Mouse (Mus musculus) liver, postnatal 0 days (tissue): ENCODE data around the gene Enoph1.

Experiments used
- CTCF ChIP-seq: sonication (generic); IDR thresholded peaks from 2 replicates; pipeline ENCODE4 v1.5.1; 2016; ENCODE audit warnings: antibody characterized with exemption, low read depth
- EP300 ChIP-seq: IDR thresholded peaks from 2 replicates; pipeline ENCODE4 v1.6.1; 2016; ENCODE audit warnings: antibody characterized with exemption, low read depth, mild to moderate bottlenecking

DNA sequence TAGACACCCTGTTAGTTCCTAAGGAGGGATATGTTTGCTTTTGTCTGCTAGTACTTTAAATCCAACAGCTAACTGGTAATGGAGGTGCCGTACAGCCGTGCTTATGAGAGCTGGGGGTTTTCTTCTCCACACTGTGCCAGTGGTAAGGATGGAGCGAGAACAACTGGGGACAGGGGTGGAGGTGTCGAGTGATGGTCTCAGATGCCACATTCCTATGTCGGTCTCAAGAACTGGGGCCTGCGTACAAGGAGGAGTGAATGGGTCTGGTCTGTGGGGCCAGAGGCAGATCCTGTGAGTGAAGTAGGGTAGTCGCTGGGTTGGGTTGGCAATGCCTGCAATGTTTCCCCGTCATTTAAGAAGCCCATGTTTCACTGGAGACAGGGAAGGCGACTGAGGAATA is 27.2 kb upstream of the Enoph1 start:
- TF ChIP-seq EP300 (no peak), CTCF (no peak)
